Mouse (Mus musculus): Measurements from ENCODE around the gene Proser3.

Proser3 gene

GRCm38 (mm10) chr7:30552102-30553020 lies at the start of gene Proser3, which contains the start of gene Hspb6:
Proser3 (minus strand) TSS chr7:30552299.
Hspb6 (plus strand) TSS chr7:30552178.
- DNase-seq (ENCODE audit: low read depth, low spot score) = peak; percentile 97
- H3K36me3 ChIP-seq (ENCODE audit: control insufficient read depth, insufficient read depth, low read length, poor library complexity, severe bottlenecking) = peaks cover 8% of the 10 kb centered on the region; the same call in 1 of the 2 replicates
- no peaks in the 10 kb centered on the region for H3K27me3 ChIP-seq (ENCODE audit: control insufficient read depth, insufficient read depth, low read length, poor library complexity, severe bottlenecking)

GRCm38 (mm10) chr7:30600651-30601050 lies 48.6 kb upstream of the Proser3 start:
- H3K27me3 ChIP-seq (ENCODE audit: control insufficient read depth, insufficient read depth, low read length, poor library complexity, severe bottlenecking) = no peaks in the 10 kb centered on the region
- no peaks in the 10 kb centered on the region for H3K36me3 ChIP-seq (ENCODE audit: control insufficient read depth, insufficient read depth, low read length, poor library complexity, severe bottlenecking)
- DNase-seq (ENCODE audit: low read depth, low spot score) = no peak

GRCm38 (mm10) chr7:30599933-30600353 lies 47.8 kb upstream of the Proser3 start:
- peak; percentile 64 for DNase-seq (ENCODE audit: low read depth, low spot score)
- Histone ChIP-seq H3K36me3 (ENCODE audit: control insufficient read depth, insufficient read depth, low read length, poor library complexity, severe bottlenecking) (no peaks in the 10 kb centered on the region), H3K27me3 (ENCODE audit: control insufficient read depth, insufficient read depth, low read length, poor library complexity, severe bottlenecking) (no peaks in the 10 kb centered on the region)

- H3K27me3 ChIP-seq (ENCODE audit: control insufficient read depth, insufficient read depth, low read length, poor library complexity, severe bottlenecking) = no peaks in the 10 kb centered on the region
- no peak for DNase-seq (ENCODE audit: low read depth, low spot score)
- H3K36me3 ChIP-seq (ENCODE audit: control insufficient read depth, insufficient read depth, low read length, poor library complexity, severe bottlenecking) = no peaks in the 10 kb centered on the region
These were observed 46.7 kb upstream of the Proser3 start, which contains the start of gene Zbtb32 for GRCm38 (mm10) chr7:30598786-30599185. Zbtb32 (minus strand) TSS chr7:30598909.

GRCm38 (mm10) chr7:30596811-30597210 lies 44.7 kb upstream of the Proser3 start:
- H3K27me3 ChIP-seq (ENCODE audit: control insufficient read depth, insufficient read depth, low read length, poor library complexity, severe bottlenecking) = no peaks in the 10 kb centered on the region
- DNase-seq (ENCODE audit: low read depth, low spot score) = no peak
- H3K36me3 ChIP-seq (ENCODE audit: control insufficient read depth, insufficient read depth, low read length, poor library complexity, severe bottlenecking) = no peaks in the 10 kb centered on the region

GRCm38 (mm10) chr7:30596093-30596492 lies 44.0 kb upstream of the Proser3 start:
- DNase-seq (ENCODE audit: low read depth, low spot score) = no peak

GRCm38 (mm10) chr7:30594510-30595024 lies 42.5 kb upstream of the Proser3 start:
- peak; percentile 48 for DNase-seq (ENCODE audit: low read depth, low spot score)
- H3K36me3 ChIP-seq (ENCODE audit: control insufficient read depth, insufficient read depth, low read length, poor library complexity, severe bottlenecking) = no peaks in the 10 kb centered on the region

More at GRCm38 (mm10) chr7:30596093-30596492, 44.0 kb upstream of the Proser3 start:
- H3K36me3 ChIP-seq (ENCODE audit: control insufficient read depth, insufficient read depth, low read length, poor library complexity, severe bottlenecking) = no peaks in the 10 kb centered on the region
- no peaks in the 10 kb centered on the region for H3K27me3 ChIP-seq (ENCODE audit: control insufficient read depth, insufficient read depth, low read length, poor library complexity, severe bottlenecking)

GRCm38 (mm10) chr7:30593579-30594509 lies 41.7 kb upstream of the Proser3 start:
- no peaks in the 10 kb centered on the region for H3K27me3 ChIP-seq (ENCODE audit: control insufficient read depth, insufficient read depth, low read length, poor library complexity, severe bottlenecking)
- peak; percentile 61 for DNase-seq (ENCODE audit: low read depth, low spot score)
- no peaks in the 10 kb centered on the region for H3K36me3 ChIP-seq (ENCODE audit: control insufficient read depth, insufficient read depth, low read length, poor library complexity, severe bottlenecking)

More at GRCm38 (mm10) chr7:30594510-30595024, 42.5 kb upstream of the Proser3 start:
- H3K27me3 ChIP-seq (ENCODE audit: control insufficient read depth, insufficient read depth, low read length, poor library complexity, severe bottlenecking) = no peaks in the 10 kb centered on the region

- Histone ChIP-seq H3K27me3 (ENCODE audit: control insufficient read depth, insufficient read depth, low read length, poor library complexity, severe bottlenecking) (no peaks in the 10 kb centered on the region), H3K36me3 (ENCODE audit: control insufficient read depth, insufficient read depth, low read length, poor library complexity, severe bottlenecking) (no peaks in the 10 kb centered on the region)
- peak; percentile 35 for DNase-seq (ENCODE audit: low read depth, low spot score)
These were observed 40.8 kb upstream of the Proser3 start for GRCm38 (mm10) chr7:30592772-30593423.

- H3K27me3 ChIP-seq (ENCODE audit: control insufficient read depth, insufficient read depth, low read length, poor library complexity, severe bottlenecking) = no peaks in the 10 kb centered on the region
- DNase-seq (ENCODE audit: low read depth, low spot score) = no peak
- no peaks in the 10 kb centered on the region; the same call in 1 of the 2 replicates for H3K36me3 ChIP-seq (ENCODE audit: control insufficient read depth, insufficient read depth, low read length, poor library complexity, severe bottlenecking)
These were observed 39.5 kb upstream of the Proser3 start for GRCm38 (mm10) chr7:30591605-30591951.

GRCm38 (mm10) chr7:30590927-30591604 lies 39.0 kb upstream of the Proser3 start:
- DNase-seq (ENCODE audit: low read depth, low spot score) = no peak
- no peaks in the 10 kb centered on the region for H3K27me3 ChIP-seq (ENCODE audit: control insufficient read depth, insufficient read depth, low read length, poor library complexity, severe bottlenecking)
- no peaks in the 10 kb centered on the region; the same call in 1 of the 2 replicates for H3K36me3 ChIP-seq (ENCODE audit: control insufficient read depth, insufficient read depth, low read length, poor library complexity, severe bottlenecking)

- Histone ChIP-seq H3K36me3 (ENCODE audit: control insufficient read depth, insufficient read depth, low read length, poor library complexity, severe bottlenecking) (no peaks in the 10 kb centered on the region; the same call in 1 of the 2 replicates), H3K27me3 (ENCODE audit: control insufficient read depth, insufficient read depth, low read length, poor library complexity, severe bottlenecking) (no peaks in the 10 kb centered on the region)
- peak; percentile 79 for DNase-seq (ENCODE audit: low read depth, low spot score)
These were observed 37.6 kb upstream of the Proser3 start for GRCm38 (mm10) chr7:30589435-30590301.
